Mouse (Mus musculus): Measurements from ENCODE around the gene Ccdc144b.

DNA sequence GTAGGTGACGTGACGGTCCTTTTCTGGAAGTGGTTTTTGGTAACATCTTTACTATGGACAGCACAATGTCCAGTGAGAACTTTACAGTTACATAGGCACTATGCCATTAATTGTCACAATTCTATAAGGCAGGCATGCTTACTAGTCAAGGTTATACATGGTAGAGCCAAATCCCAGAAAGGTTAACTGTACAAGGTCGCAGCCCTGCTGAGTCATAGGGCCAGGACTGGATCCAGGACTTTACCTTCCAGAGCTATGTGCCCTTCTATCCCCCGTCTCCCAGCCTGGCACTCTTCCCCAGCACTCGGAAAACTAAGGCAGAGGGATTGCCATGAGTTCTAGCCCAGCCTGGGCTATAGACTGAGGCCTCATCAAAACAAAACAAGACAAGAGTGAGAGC lies 89.4 kb downstream of the Ccdc144b start:
- no peak for TF ChIP-seq GATA1 (IDR thresholded peaks at IDR 0.05; ENCODE audit: borderline replicate concordance, low read length)
- no peak for TF ChIP-seq FLI1 (IDR thresholded peaks at IDR 0.05; ENCODE audit: low read length)

All from megakaryocyte, embryonic 14.5 days (primary cell).